Mouse (Mus musculus) forebrain, embryonic 16.5 days (tissue): ENCODE measurements around the gene Nagpa. TPM values are rescaled to one million over a fixed set of nuclear protein-coding genes. Genes with fewer than 3 reads are reported as not detected.

Source experiments
- ATAC-seq: fragments of 200-750 bp; cut with Nextera tagmentation; 2 replicates; pipeline ENCODE4 v1.8.0; 2017; ENCODE audit warnings: mild to moderate bottlenecking, moderate library complexity
- H3K27ac ChIP-seq: fragments of 300-500 bp; sonication (generic); 2 replicates; pipeline ENCODE4 v1.5.1; 2014; ENCODE audit warnings: low read length, control low read depth
- H3K27me3 ChIP-seq: fragments of 300-500 bp; sonication (generic); replicated peaks from 2 replicates; pipeline ENCODE4 v1.6.1; 2014; ENCODE audit warnings: low read length; ENCODE audit not compliant: control insufficient read depth, insufficient read depth
- H3K36me3 ChIP-seq: fragments of 300-500 bp; sonication (generic); 2 replicates; pipeline ENCODE4 v1.6.1; 2014; ENCODE audit not compliant: control insufficient read depth, insufficient read depth
- H3K4me1 ChIP-seq: fragments of 300-500 bp; sonication (generic); replicated peaks from 2 replicates; pipeline ENCODE4 v1.6.1; 2014; ENCODE audit warnings: low read length; ENCODE audit not compliant: control insufficient read depth, insufficient read depth
- H3K4me2 ChIP-seq: fragments of 300-500 bp; sonication (generic); 2 replicates; pipeline ENCODE4 v1.6.1; 2014; ENCODE audit warnings: mild to moderate bottlenecking, low read length, control low read depth
- H3K4me3 ChIP-seq: fragments of 300-500 bp; sonication (generic); replicated peaks from 2 replicates; pipeline ENCODE4 v1.5.1; 2014; ENCODE audit warnings: mild to moderate bottlenecking, low read length, control low read depth
- H3K9ac ChIP-seq: fragments of 300-500 bp; sonication (generic); replicated peaks from 2 replicates; pipeline ENCODE4 v1.6.1; 2014; ENCODE audit warnings: low read depth, low read length, control low read depth
- H3K9me3 ChIP-seq: fragments of 300-500 bp; sonication (generic); 2 replicates; pipeline ENCODE4 v1.6.1; 2016; ENCODE audit warnings: low read length; ENCODE audit not compliant: control insufficient read depth
- WGBS: fragments of 180-500 bp; shearing (Covaris S2); extraction: QIAGEN DNeasy Blood & Tissue Kit; methylation state at CpG from one replicate; pipeline ENCODE4 v1.1.7; 2014; 5-methylcytosine and 5-hydroxymethylcytosine counted together
- polyA plus RNA-seq: library from polyadenylated mRNA; unstranded; fragments of >200 nt; fragmentation: Nextera tagmentation; extraction: Ambion mirVana; gene quantifications from 2 replicates; pipeline ENCODE4 v1.2.1, GENCODE M21; 2015

Gene Nagpa
- polyA plus RNA-seq, 1 experiment from 2014 or later = 13.6 TPM

GRCm38 (mm10) chr16:5206051-5206450, 2.2 kb upstream of the Nagpa start:
- Histone ChIP-seq H3K4me2 (no peak overlapping the region), H3K9me3 (no peaks in the 10 kb centered on the region), H3K4me1 (peaks cover 13% of the 10 kb centered on the region), H3K36me3 (no peaks in the 10 kb centered on the region), H3K27me3 (no peaks in the 10 kb centered on the region), H3K9ac (no peak overlapping the region), H3K27ac (no peak overlapping the region), H3K4me3 (no peak overlapping the region)
- WGBS = 74% methylated on average over 5 of the region's 5 CpGs
- no peak for ATAC-seq

GRCm38 (mm10) chr16:5205431-5205970, 1.7 kb upstream of the Nagpa start:
- Histone ChIP-seq H3K4me3 (no peak overlapping the region), H3K4me1 (peaks cover 13% of the 10 kb centered on the region), H3K9me3 (no peaks in the 10 kb centered on the region), H3K27me3 (no peaks in the 10 kb centered on the region), H3K27ac (no peak overlapping the region), H3K4me2 (no peak overlapping the region), H3K36me3 (no peaks in the 10 kb centered on the region), H3K9ac (no peak overlapping the region)
- no peak for ATAC-seq
- whole genome bisulfite sequencing = 91% methylated on average over 5 of the region's 5 CpGs

GRCm38 (mm10) chr16:5203200-5203599, 612 bp downstream of the Nagpa start:
- no peaks in the 10 kb centered on the region for H3K27me3 ChIP-seq
- H3K9me3 ChIP-seq = no peaks in the 10 kb centered on the region
- H3K4me1 ChIP-seq = peaks cover 13% of the 10 kb centered on the region
- H3K9ac ChIP-seq = peak overlapping the region; percentile 79
- peak overlapping the region; percentile 85 for H3K4me3 ChIP-seq
- no peaks in the 10 kb centered on the region for H3K36me3 ChIP-seq
- WGBS = 2% methylated on average over 36 of the region's 36 CpGs
- peak overlapping the region; percentile 91 for H3K4me2 ChIP-seq
- H3K27ac ChIP-seq = no peak overlapping the region
- ATAC-seq = peak; percentile 49

- Histone ChIP-seq H3K36me3 (no peaks in the 10 kb centered on the region), H3K4me2 (peak overlapping the region; percentile 91), H3K9ac (no peak overlapping the region), H3K27ac (no peak overlapping the region), H3K27me3 (no peaks in the 10 kb centered on the region), H3K4me3 (peak overlapping the region; percentile 85), H3K4me1 (peaks cover 13% of the 10 kb centered on the region), H3K9me3 (no peaks in the 10 kb centered on the region)
- no peak for ATAC-seq
- WGBS = 18% methylated on average over 4 of the region's 4 CpGs
These were observed 1.1 kb downstream of the Nagpa start for GRCm38 (mm10) chr16:5202681-5203080.

- no peak for ATAC-seq
- Histone ChIP-seq H3K4me1 (no peaks in the 10 kb centered on the region), H3K36me3 (no peaks in the 10 kb centered on the region), H3K4me2 (no peak overlapping the region), H3K27ac (no peak overlapping the region), H3K4me3 (no peak overlapping the region), H3K9me3 (no peaks in the 10 kb centered on the region), H3K9ac (no peak overlapping the region), H3K27me3 (no peaks in the 10 kb centered on the region)
- 33% methylated on average over 6 of the region's 6 CpGs for WGBS
These were observed 8.7 kb downstream of the Nagpa start for GRCm38 (mm10) chr16:5195080-5195479.

- WGBS = 75% methylated on average over 7 of the region's 7 CpGs
- Histone ChIP-seq H3K36me3 (no peaks in the 10 kb centered on the region), H3K27ac (no peak overlapping the region), H3K9ac (no peak overlapping the region), H3K27me3 (no peaks in the 10 kb centered on the region), H3K4me3 (no peak overlapping the region), H3K9me3 (no peaks in the 10 kb centered on the region), H3K4me1 (no peaks in the 10 kb centered on the region), H3K4me2 (no peak overlapping the region)
- no peak for ATAC-seq
These were observed 17.6 kb downstream of the Nagpa start for GRCm38 (mm10) chr16:5186234-5186633.

GRCm38 (mm10) chr16:5185691-5186090, 18.1 kb downstream of the Nagpa start:
- Histone ChIP-seq H3K36me3 (no peaks in the 10 kb centered on the region), H3K4me3 (no peak overlapping the region), H3K4me2 (no peak overlapping the region), H3K27ac (no peak overlapping the region), H3K9me3 (no peaks in the 10 kb centered on the region), H3K27me3 (no peaks in the 10 kb centered on the region), H3K4me1 (no peaks in the 10 kb centered on the region), H3K9ac (no peak overlapping the region)
- 67% methylated on average over 7 of the region's 7 CpGs for WGBS
- no peak for ATAC-seq

GRCm38 (mm10) chr16:5184956-5185355, 18.9 kb downstream of the Nagpa start:
- no peaks in the 10 kb centered on the region for H3K4me1 ChIP-seq
- no peak for ATAC-seq
- H3K27me3 ChIP-seq = no peaks in the 10 kb centered on the region
- H3K27ac ChIP-seq = no peak overlapping the region
- no peak overlapping the region for H3K9ac ChIP-seq
- H3K36me3 ChIP-seq = no peaks in the 10 kb centered on the region
- H3K4me3 ChIP-seq = no peak overlapping the region
- no peaks in the 10 kb centered on the region for H3K9me3 ChIP-seq
- WGBS = 72% methylated on average over 5 of the region's 5 CpGs
- no peak overlapping the region for H3K4me2 ChIP-seq

GRCm38 (mm10) chr16:5184101-5184500, 19.7 kb downstream of the Nagpa start:
- ATAC-seq = no peak
- no peak overlapping the region for H3K27ac ChIP-seq
- H3K36me3 ChIP-seq = no peaks in the 10 kb centered on the region
- H3K4me1 ChIP-seq = no peaks in the 10 kb centered on the region
- no peaks in the 10 kb centered on the region for H3K9me3 ChIP-seq
- no peak overlapping the region for H3K4me3 ChIP-seq
- H3K27me3 ChIP-seq = no peaks in the 10 kb centered on the region
- no peak overlapping the region for H3K9ac ChIP-seq
- 65% methylated on average over 8 of the region's 8 CpGs for WGBS
- H3K4me2 ChIP-seq = no peak overlapping the region
